Mouse (Mus musculus) CD8-positive naive resting alpha-beta T cell, adult 2 months (primary cell): ENCODE measurements around the gene E2f4.

Experiments
- DNase-seq, 2 experiments: peaks; one replicate each; pipeline ENCODE4 v3.0.0; 2022; ENCODE audit warnings: low read depth in 2 of 2, low spot score in 2 of 2

Gene E2f4

DNA sequence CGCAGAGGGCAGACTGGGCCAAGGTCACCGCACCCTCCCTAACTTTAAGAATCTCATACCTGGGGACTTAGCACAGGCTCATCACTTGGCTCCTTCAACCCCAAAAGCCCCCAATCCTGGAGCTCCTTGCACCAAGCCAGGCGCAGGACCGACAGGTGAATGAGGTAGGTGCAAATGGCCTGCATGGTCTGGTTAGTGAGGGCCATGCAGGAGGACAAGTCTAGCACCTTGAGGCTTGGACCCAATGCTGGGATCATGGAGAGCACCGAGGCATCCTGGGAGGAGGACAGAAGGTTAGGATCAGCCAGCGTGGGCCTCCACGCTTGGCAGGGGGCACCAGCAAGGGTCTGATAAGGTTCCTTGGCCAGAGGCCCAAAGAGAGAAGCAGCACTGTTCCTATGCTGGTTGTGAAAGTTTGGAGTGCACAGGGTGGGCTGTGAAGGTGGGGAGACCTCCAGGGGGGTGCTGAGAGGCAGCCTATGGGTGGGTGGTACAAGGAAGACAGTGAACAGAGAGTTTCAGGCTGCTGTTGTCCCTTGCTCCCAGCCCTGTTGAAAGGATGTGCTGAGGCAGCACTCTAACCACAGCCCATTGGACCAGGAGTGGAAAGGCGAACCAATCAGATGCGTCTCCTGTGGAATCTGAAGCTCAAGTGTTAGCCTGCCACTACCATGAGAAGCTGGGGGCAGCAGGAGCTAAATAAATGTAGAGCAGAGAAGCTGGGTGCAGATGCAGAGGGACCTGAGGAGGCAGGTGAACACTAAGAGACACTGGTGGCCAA lies 16.3 kb downstream of the E2f4 start:
- DNase-seq, result no peak

DNA sequence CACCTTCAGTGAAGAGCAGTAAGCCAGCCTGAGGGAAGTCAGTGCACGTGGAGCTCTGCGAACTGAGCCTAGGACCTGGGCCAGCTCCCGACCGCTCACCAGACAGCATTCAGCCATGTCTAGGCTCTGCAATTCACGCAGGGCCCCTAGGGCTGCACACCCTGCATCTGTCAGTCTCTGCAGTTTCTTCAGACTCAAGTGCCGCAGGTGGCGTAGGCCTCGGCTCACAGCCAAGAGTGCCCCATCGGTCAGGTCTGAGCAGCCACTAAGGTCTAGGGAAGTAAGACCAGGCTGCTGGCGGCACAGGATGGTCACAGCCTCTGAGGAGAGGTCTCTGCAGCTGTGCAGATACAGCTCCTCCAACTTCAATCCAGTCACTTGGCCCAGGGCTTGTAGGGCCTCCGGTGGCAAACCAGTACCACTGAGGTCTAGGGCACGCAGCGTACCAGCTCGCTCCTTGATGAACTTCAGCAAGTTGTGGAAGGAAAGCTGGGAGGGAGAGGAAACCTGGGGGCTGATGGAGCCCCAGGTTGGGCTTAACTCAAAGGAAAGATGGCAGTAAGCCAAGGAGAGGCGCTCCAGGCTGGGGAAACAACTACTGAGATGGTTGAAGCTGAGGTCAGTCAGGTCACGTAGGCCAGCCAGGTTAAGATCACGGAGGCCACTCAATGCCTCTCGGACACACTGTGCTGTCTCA lies 17.8 kb downstream of the E2f4 start:
- no peak for DNase-seq

DNA sequence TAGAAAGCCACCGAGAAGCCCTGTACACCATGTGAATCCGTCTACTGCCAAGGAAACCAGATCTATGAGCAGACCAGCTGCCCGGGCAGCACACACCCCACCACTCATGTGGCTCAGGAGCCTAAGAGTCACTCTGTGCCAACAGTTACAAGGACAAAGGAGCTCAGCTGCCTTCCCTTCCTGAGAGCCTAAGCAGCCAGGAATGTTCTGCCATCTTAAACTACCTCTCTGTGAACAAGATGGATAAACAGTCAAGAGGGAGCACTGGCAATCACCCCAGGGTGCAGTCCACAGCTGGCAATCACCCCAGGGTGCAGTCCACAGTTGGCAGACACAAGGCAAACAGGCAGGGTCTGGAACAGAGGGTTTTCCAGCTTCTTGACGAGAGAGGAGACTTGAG lies 20.5 kb downstream of the E2f4 start:
- DNase-seq, result no peak

DNA sequence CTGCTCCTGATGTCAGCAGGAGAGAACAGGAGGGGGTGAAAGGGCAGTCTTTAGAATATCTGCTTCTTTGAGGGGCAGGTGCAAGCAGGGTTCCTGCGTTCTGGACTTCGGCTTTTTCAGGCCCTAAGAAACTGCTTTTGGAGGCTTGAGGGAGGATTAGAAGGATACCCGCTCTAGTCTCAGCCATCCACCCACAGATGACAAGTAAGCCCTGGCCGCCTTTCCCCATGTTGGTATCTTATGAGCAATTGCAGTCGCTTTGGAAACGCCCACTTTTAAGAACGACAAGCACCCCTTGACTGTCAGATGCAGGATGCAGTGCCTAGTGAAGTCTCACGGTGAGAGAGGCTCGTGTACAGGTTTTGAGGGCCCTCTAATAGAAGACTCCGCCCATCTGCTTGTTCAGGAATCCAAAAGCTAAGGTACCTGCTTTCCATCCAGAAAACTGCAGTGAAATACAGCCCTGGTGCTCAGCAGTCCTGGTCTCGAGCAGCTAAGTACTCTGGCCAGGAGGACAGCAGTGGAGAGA lies 21.3 kb downstream of the E2f4 start:
- DNase-seq, result no peak

DNA sequence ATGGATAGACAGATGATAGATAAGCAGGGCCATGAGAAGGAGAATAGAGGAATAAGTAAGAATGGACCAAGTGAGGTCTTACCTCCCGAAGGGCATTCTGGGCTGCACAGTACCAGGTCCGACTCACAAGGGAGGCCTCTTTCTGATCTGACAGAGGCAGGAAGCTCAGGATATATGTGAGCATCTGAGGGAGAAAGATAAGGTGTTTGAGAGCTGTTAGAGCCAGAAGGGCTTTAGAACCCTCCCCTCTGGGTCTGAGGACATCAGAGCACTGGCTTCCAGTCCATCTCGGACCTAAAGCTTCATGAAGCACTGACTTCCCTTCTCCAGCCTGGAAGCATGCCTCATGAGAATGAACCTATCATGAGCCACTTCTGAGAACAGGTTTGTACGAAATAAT lies 25.7 kb downstream of the E2f4 start:
- DNase-seq, result no peak

DNA sequence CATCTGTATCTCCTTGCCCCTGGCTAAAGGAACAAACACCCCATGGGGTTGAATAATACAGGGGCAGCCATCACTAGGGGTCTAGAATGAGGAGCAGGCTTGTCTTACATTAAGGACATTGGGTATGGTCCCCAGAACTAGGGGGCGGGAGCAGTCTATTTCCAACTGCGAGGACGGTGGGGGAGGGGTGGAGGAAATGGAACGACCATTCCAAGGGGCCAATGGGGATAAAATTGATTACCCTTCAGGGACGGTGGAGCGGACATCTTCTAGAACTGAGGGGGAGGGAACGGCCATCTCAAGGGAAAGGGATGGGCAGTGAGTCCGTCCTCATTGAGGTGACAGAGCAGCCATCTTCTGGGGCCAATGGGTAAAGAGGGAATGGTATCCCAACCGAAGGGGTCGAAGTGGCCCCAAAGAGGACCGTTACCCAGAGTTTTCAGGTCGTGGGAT lies 28.2 kb downstream of the E2f4 start:
- DNase-seq, result no peak

DNA sequence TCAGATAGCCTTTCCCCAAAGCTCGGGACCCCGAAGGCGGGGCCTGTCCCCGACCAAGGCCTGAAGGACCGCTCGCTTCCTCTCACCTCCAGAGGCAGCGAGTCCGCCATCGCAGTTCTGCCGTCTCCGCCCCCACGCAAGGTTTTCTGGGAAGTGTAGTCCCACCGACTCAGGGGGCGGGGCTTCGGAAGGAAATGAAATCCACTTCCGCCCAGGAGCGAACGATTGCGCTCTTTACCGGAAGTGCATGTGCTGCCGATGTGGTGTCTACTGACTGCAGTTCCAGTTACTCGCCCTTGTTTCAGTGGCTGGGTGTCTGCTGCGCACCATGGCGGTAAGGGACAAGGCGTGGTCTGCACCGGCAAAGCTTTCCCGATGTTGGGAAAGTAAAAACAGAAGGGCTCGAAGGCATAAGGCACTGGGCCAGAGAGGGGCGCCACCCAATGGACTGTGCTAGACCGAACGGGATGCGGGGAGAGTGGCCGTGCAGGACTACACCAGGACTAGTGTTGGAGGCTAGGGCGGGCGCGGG lies 28.7 kb downstream of the E2f4 start, which contains the start of the genes Lrrc29 and Tmem208:
TSS of gene Lrrc29 (minus strand) at position 138 of the 532 bp plus-strand sequence.
TSS of gene Tmem208 (plus strand) at position 214 of the 532 bp plus-strand sequence.
- DNase-seq, result peak; percentile 93 to 97

DNA sequence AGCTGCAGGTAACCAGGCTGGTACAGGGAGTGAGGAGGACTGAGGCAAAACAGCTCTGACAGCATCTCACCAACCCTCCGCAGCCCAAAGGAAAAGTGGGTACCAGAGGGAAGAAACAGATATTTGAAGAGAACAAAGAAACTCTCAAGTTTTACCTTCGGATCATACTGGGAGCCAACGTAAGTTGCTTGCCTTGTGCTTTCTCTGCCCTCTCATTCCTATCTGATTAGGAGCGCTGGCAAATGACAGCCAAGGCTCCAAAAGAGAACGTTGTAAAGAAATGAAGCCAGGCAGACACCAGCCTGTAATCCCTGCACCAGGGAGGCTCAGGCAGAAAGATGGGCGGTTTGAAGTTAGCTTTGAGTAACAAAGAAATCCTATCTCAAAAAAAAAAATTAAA lies 29.5 kb downstream of the E2f4 start:
- no peak for DNase-seq

DNA sequence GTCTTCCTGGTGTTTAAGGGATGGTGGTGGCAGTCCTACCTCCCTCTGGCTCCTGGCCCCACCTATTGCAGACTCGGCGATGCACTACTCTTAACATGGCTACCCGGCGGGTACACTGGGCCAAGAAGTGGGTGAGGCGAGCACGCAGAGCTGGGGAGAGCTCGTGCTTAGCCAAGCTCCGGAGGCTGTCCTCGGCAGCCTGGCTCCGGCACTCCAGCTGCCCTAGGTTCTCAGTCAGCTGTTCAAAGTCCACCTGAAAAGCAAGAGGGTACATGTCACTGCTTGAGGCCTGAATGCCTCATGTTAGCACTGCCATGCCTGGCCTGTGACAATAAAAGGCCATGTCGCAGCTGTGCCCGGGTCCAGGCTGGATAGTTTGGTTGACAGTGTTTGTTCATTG lies 32.9 kb downstream of the E2f4 start:
- DNase-seq, result no peak

DNA sequence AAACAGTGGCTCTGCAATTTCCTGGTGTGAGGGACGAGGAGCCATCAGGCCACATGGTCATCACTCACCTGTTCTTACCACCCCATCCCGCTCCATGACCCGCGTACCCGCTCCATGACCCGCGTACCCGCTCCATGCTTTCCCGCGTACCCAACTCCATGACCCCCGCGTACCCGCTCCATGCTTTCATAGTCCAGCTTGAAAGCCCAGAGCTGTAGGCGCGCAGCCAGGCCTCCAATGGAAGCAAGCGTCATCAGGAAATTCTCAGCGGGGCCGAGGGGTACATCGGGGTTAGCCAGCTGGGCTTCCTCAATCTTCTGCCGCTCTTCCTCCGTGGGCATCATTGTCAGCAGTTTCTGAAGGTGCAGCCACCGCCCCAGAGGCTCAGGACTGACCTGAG lies 34.0 kb downstream of the E2f4 start:
- DNase-seq, result no peak

DNA sequence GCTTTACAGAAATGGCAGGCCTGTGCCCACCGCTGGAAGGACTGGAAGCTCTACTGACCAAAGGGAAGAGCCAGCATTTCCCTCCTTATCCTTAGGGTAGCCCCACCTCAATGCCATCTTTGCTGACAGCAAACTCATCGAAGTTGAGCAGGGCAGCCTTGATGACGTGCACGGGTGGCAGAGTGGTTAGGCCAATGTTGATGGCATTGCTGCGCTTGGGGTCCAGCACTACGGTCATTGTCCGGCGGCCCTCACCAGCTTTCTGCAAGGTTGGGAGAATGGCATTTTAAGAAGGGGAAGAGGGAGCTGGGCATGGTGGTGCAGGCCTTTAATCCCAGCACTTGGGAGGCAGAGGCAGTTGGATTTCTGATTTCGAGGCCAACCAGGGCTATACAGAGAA lies 34.5 kb downstream of the E2f4 start:
- no peak for DNase-seq

DNA sequence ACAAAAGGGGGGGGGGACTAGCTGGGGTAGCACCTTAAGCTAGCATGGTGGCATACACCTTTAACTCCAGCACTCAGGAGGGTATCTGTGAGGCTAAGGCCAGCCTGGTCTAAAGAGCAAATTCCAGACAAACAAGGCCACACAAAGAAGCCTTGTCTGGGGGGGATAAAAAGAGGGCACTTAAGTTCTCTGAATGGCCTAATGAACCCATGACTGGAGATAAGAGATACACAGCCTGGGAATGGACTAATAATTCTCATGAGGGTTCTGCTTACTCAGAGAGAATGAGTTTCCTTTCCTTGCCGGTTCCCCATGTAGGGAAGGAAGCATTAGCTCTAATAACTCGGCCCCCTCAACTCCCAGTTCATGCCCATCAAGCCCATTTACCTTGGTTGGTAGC lies 35.1 kb downstream of the E2f4 start:
- no peak for DNase-seq

DNA sequence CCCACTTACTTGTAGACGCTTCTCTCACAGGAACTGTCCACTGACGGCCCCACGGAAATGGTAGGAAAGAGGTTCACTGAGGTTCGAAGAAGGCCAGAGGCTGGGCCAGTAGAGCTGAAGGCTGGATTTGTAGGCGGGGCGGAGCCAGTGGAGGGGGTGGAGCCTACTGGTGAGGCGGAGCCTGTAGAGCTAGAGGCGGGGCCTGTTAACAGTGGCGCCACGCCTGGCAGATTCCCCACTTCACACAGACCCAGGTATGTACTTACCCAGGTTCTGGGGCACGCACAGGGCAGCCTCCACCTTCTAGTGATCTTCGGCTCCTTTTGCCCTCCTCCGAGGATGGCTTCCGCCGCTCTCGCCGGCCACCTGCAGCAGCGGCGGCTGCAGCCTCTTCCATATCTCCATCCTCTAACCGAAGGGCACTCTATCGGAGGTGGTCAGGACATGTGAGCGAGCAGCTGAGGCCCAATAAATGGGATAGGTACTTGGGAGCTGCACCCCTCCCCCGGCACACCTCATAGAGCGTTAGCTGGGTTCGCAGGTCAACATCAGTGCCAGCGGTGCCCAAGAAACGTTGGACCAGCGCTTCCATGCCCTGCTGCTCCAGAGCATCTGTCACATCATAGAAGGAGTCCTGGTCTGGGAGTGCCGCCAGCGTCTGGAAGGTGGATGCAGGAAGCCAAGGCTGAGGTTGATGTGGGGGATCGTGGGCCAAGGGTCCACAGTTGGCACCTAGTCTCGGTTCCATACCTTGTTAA lies 39.1 kb downstream of the E2f4 start:
- no peak for DNase-seq

DNA sequence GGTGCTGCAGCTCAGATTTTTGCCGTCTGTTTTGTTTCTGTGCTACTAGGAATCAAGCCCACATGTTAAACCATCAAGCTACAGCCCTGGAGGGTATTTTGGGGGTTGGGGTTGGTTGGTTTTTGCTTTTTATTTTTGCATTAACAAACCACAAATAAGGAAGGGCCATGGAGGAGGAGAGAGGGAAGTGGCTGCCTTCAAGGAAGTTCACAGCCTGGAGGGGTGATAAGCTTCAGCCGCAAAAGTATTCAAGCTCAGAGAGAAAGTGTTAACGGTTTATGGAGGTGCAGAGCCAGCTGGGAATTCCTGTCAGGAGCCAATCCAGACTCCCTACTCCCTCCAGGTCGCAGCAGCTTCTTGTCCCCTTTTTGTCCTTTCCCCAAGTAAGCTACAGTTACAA lies 41.5 kb downstream of the E2f4 start:
- DNase-seq, result no peak

DNA sequence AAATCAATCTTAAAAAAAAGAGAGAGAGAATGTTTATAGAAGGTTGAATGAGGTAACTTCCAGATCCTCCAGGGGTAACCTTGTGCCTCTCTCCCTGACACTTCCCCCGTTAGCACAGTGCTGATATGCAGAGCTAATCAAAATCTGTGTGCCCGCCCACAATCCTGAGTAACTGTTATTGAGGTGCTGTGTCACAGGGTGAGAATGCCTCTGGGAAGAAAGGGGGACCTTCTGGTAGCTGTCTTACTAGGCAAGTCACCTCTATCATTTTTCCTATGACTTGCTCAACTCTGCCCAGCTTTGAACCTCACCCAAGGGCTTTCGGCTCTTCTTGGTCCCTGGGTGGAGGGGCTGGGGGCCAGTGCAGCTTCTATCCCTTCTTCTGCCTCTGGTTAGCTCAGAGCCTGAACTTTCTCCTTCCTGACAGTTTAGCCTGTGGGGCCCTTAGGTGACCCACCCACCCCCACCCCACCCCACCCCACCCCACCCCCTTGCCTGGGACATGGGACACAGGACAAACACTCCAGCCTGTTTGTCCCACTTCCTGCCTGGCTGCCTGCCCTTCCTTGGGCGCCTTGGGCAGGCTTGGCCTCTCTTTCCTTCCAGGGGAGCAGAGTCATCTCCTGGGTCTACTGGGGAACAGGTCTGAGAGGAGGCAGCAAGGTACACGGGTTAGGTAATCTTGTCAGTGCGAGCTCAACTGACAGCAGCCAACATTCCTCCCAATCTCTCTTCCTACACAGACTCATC lies 42.6 kb downstream of the E2f4 start:
- no peak for DNase-seq

DNA sequence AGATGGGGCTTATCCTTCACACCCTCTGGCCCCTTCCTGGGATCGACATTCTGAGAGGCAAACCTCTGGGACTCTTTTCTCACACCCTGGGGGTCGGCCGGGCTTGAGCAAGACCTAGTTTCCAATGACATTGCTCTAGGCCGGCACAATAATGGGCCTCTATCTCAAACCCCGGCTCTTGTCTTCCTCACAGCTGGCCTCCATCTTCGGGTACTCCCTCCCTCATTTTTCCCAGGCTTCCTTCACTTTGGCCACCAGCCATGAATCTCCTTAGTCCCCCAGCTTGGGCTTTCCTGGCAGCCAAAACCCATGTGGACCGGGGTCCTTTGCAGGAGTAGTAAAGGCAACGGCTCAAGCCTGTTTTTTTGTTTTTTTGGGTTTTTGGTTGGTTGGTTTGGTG lies 43.9 kb downstream of the E2f4 start:
- no peak for DNase-seq

DNA sequence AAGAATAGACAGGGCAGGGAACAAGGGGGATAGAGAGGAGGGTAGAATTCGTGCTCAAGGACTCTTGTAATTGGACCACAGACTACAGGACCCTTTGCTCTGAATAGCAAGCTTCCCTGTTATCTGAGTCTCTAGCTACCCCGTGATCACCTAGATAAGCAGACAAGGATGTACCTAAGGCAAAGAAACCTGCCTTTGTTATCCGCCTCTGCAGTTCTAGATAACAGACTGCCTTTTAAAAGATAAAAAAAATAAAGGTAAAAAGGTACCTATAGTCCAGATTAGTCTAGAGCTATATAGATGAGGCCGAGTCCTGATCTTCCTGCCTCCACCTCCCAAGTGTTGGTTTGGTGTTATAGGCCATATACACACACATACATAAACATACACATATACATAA lies 45.3 kb downstream of the E2f4 start:
- DNase-seq, result no peak

DNA sequence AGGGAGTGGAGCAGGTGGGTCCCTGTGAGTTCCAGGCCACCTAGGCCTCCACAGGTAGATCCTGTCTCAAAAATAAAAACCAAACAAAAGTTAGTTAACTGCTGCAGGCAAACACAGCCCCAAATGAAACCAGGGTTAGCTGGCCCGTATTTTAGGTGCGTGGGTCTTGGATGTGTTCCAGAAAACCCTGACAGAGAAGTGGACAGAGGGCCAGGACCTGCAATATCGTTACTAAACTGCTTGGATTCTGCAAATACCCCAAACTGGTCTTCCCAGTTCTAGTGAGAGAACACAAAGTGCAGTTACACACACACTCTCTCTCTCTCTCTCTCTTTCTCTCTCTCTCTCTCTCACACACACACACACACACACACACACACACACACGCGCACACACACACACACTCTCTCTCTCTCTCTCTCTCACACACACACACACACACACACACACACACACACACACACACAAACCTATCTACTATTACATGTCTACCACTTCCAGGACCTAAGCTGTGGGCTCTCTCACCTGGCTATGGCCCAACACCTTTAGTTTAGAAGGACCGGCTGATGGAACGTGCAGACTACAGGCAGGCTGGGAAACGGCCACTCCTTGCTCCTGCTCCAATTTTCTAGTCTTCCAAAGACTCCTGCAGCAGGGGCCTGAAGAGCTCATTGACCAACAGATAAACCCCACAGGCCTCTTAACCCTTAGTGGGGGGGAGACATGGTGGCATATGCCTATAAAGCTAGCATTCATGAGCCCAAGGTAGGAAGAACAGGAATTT lies 46.5 kb downstream of the E2f4 start:
- no peak for DNase-seq

DNA sequence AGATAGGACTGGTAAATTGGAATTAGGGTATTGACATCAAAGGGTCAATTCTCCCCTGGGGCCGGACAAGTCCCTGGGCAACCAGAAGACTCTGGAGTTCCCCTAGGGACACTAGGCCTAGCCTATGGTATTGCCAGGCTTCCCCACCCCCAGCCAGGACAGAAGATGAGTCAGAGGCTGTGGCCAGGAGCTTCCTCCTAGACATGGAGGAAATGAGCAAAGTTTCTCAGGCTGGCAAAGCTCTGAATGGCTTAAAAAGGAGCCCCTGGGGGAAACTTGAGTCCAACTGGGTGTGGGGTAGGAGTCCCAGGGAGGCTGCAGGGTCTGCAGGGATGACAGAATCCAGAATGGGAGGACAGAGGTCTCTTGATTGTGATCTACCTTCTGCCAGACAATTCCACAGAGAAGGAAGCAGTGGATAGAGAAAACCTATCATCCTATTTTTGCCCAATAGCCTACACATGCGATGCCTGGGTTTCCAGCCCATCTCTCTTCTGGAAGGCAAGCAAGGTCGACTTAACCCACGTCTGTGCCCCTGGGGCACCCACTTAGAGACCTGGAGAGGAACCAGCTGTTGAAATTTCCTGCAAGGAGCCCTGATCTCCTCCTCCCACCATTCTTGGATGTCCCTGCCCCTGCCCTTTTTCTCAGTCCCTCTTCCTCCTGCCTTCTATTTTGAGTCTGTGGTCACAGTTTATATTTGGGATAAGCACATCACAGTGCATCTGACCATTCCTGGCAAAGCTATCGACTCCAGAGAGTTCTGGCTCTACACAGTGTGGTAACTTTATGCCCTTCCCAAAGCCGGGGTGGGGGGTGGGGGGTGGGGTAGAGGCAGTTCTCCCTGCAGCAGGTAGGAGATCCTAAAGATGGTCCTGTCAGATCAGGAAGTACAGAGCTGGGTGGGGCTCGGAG lies 47.9 kb downstream of the E2f4 start:
- DNase-seq, result no peak
